Mouse (Mus musculus) granulocyte monocyte progenitor cell, adult 5-6 weeks (primary cell): Measurements from ENCODE around the gene Efcab9. TPM values are rescaled to one million over a fixed set of nuclear protein-coding genes. Genes with fewer than 3 reads are reported as not detected.
"Not testable (repeated sequence)": the region's sequence is repeated elsewhere in the genome, so short reads cannot be mapped to it uniquely, and the experiment has no call there.

Experiments used
- ATAC-seq: replicated peaks from 2 replicates; pipeline ENCODE4 v1.8.0; 2016; ENCODE audit warnings: mild to moderate bottlenecking, moderate TSS enrichment, inconsistent platforms; ENCODE audit not compliant: poor library complexity, severe bottlenecking
- total RNA-seq, 2 experiments: library from RNA; stranded (forward) in 1 of 2; stranded (reverse) in 1 of 2; fragments of 200-712, 200-1000 nt in 1 of 2; fragments of >200 nt in 1 of 2; fragmentation: Nextera tagmentation in 1 of 2; gene quantifications; 2 replicates each; pipeline ENCODE4 v1.2.3; 2014 to 2017

Gene Efcab9
- total RNA-seq, 2 experiments from 2014 or later = not detected

- no peak for ATAC-seq
Measured at GRCm38 (mm10) chr11:32540463-32540862, 8.6 kb upstream of the Efcab9 start.

DNA sequence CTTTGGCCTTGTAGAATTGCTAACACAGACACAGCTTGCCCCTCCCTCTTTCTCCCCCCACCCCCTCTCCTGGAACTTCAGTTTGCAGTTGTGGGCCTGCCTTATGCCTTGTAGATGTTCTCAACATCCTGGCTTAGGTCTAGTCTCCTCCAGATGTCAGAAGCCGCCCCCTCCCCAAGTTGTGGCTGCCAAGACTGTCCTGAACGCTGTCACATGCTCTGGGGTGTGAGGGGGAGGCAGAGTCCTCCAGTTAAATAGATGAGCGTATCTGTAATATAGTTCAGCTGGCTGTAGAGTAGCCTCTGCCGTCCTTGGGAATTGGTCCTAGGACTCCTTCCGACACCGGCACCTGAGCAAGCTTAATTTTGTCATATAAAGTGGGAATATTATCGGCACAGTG, 7.8 kb upstream of the Efcab9 start:
- no peak for ATAC-seq

- no peak for ATAC-seq
Measured at GRCm38 (mm10) chr11:32538846-32539245, 7.0 kb upstream of the Efcab9 start.

DNA sequence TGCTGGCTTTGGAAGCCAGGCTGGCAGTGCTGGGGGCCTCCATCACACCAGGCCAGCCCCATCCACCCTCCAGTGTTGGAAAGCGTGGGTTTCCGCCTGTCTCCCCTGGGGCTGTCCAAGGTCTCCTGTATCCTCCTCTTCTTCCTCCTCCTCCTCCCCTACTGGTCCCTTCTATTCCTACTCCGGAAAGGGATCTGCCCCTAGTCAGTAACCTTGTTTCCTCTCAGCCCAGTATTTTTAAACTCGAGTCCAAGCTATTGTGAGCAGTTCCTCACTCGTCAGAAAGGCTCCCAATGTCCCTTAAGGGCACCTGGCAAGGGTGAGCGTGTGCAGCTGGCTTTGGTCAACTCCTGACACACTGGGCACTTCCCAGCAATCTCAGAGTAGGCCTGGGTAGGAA, 6.6 kb upstream of the Efcab9 start:
- no peak for ATAC-seq

DNA sequence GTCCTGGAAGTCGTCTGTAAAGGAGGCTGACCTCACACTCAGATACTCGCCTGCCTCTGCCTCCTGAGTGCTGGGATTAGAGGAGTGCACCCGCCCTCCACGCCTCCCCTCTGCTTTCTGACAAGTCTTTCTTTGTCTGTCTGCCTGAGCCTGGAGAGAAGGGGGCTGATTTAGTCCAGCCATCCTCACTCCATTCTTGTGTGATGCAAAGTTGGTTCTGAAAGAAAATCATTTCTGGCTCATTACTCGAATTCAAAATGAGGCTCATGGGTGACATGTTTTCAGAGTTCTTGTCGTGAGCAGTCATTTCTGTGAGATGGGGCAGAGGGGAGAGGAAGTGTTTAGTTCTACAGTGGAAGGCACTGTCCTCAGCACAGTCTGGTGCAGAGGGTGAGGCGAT, 5.1 kb upstream of the Efcab9 start:
- ATAC-seq = no peak

GRCm38 (mm10) chr11:32535646-32536045, 3.8 kb upstream of the Efcab9 start:
- ATAC-seq = no peak

- no peak for ATAC-seq
Measured at GRCm38 (mm10) chr11:32534453-32535075, 2.7 kb upstream of the Efcab9 start.

DNA sequence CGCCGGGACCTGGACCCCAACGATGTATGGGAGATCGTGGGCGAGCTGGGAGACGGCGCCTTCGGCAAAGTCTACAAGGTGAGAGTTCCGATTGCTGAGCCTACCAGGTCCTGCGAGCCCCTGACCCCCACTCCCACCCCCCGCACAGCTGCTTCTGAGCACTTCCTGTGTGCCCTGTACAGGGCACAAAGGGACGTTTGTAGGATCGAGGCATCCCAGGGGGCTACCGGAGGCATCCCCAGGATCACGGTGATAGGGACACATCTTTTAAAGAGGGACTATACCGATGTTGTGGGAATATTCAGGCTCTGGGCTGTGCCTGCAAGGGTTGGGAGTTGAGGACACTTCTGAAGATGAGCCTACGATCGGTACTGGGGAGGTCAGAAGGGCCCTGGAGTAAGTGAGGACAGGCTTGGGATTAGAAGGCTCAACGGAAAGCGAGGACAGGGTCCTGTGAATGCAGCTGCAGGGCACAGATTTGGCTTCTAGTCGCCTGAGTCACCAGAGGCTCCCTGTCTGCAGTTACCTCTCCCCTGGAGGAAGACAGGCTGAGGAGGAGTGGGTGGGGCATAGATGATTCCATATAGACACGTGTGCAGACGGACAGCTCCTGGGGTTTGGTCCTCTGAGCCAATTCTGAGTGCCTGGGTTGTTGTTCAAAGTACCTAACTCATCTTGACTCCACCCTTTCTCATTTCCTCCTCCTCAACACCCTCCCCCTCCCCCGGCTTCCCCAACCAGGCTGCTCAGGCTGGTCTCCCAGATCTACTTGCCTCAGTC, 1.8 kb upstream of the Efcab9 start:
- ATAC-seq = peak; percentile 71

- ATAC-seq = peak; percentile 71
Measured at GRCm38 (mm10) chr11:32532765-32533481, 1.0 kb upstream of the Efcab9 start, which contains the start of gene Stk10. TSS of gene Stk10 (plus strand) at chr11:32533305.

GRCm38 (mm10) chr11:32530151-32530550, 1.7 kb downstream of the Efcab9 start:
- no peak for ATAC-seq

- no peak for ATAC-seq
Measured at GRCm38 (mm10) chr11:32527006-32527405, 4.9 kb downstream of the Efcab9 start.

GRCm38 (mm10) chr11:32524122-32524920, 7.6 kb downstream of the Efcab9 start:
- ATAC-seq = no peak

DNA sequence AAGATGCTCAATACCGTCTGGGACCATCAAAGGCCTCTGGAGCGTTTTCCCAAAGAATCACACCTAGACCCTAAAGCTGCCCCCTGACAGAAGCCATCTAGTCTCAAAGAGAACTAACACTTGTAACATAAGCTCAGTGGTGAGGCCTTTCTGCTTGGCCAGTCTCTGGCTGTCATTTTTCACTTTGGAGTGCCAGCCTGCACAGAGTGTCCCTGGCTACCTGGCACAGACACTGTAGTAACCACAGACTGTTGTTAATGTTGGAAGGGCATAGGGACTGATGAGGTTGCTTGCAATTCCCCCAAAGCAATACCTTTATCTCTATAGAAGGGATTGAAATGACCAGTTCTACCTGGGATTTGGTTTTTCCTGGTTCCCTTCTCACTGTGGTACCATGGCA, 10.6 kb downstream of the Efcab9 start:
- ATAC-seq = no peak

GRCm38 (mm10) chr11:32519354-32519753, 12.5 kb downstream of the Efcab9 start:
- ATAC-seq = no peak

GRCm38 (mm10) chr11:32518770-32519169, 13.1 kb downstream of the Efcab9 start:
- no peak for ATAC-seq

- ATAC-seq = no peak
Measured at GRCm38 (mm10) chr11:32516916-32517712, 14.8 kb downstream of the Efcab9 start.

DNA sequence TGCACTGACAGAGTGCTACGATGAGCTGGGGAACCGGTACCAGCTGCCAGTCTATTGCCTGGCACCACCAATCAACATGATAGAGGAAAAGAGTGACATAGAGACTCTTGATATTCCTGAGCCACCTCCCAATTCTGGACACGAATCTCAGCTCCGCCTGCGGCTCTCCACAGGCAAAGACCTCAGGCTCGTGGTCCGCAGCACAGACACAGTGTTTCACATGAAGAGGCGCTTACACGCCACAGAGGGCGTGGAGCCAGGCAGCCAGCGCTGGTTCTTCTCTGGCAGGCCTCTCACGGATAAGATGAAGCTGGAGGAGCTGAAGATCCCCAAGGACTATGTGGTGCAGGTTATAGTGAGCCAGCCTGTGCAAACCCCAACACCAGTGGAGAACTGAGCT, 15.8 kb downstream of the Efcab9 start:
- ATAC-seq = no peak

DNA sequence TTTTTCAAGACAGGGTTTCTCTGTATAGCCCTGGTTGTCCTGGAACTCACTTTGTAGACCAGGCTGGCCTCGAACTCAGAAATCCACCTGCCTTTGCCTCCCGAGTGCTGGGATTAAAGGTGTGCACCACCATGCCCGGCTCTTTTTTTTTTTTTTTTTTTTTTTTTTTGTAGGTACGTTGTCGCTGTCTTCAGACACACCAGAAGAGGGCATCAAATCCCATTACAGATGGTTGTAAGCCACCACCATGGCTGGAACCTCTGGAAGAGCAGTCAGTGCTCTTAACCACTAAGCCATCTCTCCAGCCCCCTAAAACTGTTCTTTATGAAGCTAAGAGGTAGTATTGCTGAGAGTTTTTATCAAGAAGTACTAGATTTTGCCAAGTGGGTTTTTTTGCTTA, 17.0 kb downstream of the Efcab9 start:
- ATAC-seq = not testable (repeated sequence)

- no peak for ATAC-seq
Measured at GRCm38 (mm10) chr11:32510930-32511329, 21.0 kb downstream of the Efcab9 start.
